Mouse (Mus musculus) kidney, adult 9 months (tissue): ENCODE measurements around the gene Lrrc55.
A peak's percentile ranks its signal among the peaks of the same experiment; 100 is the strongest.

Experiments
- DNase-seq: peaks from one replicate; pipeline ENCODE4 v3.0.0; 2022

Lrrc55 gene

GRCm38 (mm10) chr2:85131226-85131625 is 65.8 kb downstream of the Lrrc55 start:
- DNase-seq = no peak

DNA sequence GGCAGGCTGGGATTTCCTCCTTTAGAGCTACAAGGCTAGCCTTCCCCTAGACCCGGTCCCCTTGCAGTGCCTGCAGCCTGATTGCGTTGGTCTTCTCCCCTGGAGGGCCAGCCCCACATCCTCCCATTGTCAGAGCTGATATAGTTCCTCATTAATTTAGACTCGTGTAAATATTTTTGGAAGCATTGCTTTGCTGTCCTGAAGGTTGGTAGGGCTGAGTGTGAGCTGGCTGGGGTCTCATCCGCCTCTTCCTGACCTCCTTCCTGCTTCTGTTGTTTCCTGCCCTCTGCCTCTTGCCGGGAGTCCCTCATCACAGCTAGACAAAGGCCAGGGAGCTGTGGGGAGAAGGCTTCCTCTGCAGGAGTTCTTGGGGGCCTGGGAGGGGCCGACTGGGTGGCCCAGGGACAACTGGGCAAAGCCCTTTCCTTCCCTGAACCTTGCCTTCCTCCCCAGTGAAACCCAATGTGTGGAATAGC is 67.5 kb downstream of the Lrrc55 start:
- peak; percentile 53 for DNase-seq

- DNase-seq = peak; percentile 64
Observed at GRCm38 (mm10) chr2:85123869-85124535, 73.0 kb downstream of the Lrrc55 start.

DNA sequence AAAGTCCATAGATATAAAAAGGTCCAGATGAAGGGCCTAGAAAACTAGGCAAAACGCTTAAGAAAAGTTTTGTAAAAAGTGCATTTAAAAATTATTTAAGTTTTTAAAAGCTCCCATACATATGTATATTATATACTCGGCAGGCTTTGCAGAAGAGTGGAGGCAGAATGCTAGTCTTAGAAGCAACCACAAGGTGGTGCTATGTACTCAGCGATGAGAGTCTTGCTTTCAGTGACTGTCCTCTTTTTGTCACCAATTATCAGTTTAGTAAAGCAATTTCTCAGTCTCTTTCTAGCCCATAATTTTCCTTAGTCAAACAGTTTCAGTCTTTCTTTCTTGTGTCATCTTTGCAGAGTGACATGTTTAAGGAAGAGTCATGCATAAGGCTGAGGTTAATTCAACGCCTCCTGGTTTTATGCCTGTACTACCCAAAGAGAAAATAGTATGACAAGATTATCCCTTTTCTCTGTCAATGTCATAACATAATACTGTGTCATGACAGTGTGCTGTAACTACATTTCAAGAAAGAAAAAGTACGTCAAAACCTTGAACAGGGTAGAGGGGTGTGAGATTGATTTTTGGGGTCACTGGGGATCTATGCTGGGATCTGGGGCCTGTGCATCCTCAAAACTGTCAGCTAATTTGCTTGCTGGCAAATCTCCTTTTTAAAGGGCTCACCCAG is 73.7 kb downstream of the Lrrc55 start:
- DNase-seq = peak; percentile 42
